ENCODE assay signal across 15 mouse cellular contexts in genomic region chr7:114832257-114832940, GRCm38 (mm10).
DNase-seq lines count a peak whose midpoint lies in the region; ATAC-seq and TF ChIP-seq lines count a peak whose summit lies in the region.
"Had no signal": no experiment of that assay in that cellular context is flagged by ENCODE, and none has a peak within 500 bp of the region (broad histone marks: within the 10 kb centered on the region; RNA-seq: fewer than 3 reads in every experiment).

No protein-coding gene starts in this region.

- H3K9me3 ChIP-seq in hindbrain, embryonic 14.5 days (ENCODE audit: control insufficient read depth, low read length): no peaks in the 10 kb centered on the region
- H3K9me3 ChIP-seq in hindbrain, embryonic 11.5 days (ENCODE audit: control insufficient read depth, low read length): no peaks in the 10 kb centered on the region
- H3K9me3 ChIP-seq in midbrain, postnatal 0 days (ENCODE audit: low read length): no peaks in the 10 kb centered on the region
- H3K9me3 ChIP-seq in midbrain, embryonic 10.5 days (replicated peaks): no peaks in the 10 kb centered on the region
- no peaks in the 10 kb centered on the region for H3K9me3 ChIP-seq in stomach, postnatal 0 days (ENCODE audit: control insufficient read depth, low read length)
- H3K9me3 ChIP-seq: hindbrain, embryonic 15.5 days; liver, embryonic 13.5 days had no signal

- ATAC-seq in hindbrain, embryonic 14.5 days (ENCODE audit: low FRiP score): no peak
- no peak for ATAC-seq in hindbrain, embryonic 11.5 days (ENCODE audit: low FRiP score)
- no peak for ATAC-seq in midbrain, postnatal 0 days (ENCODE audit: low FRiP score)
- ATAC-seq in stomach, postnatal 0 days (ENCODE audit: low FRiP score, low TSS enrichment): no peak
- ATAC-seq: CD4-positive, CD25-positive, alpha-beta regulatory T cell, adult 4 months had no signal

- H3K27me3 ChIP-seq in hindbrain, embryonic 14.5 days (ENCODE audit: control insufficient read depth, insufficient read depth, low read length): no peaks in the 10 kb centered on the region
- no peaks in the 10 kb centered on the region for H3K27me3 ChIP-seq in hindbrain, embryonic 11.5 days (ENCODE audit: control insufficient read depth, insufficient read depth, low read length)
- H3K27me3 ChIP-seq in midbrain, postnatal 0 days (ENCODE audit: insufficient read depth, low read length): no peaks in the 10 kb centered on the region
- H3K27me3 ChIP-seq in midbrain, embryonic 10.5 days (ENCODE audit: low read depth, poor library complexity, severe bottlenecking): no peaks in the 10 kb centered on the region
- no peaks in the 10 kb centered on the region for H3K27me3 ChIP-seq in stomach, postnatal 0 days (ENCODE audit: control insufficient read depth, insufficient read depth, low read length)
- H3K27me3 ChIP-seq: hindbrain, embryonic 15.5 days; liver, embryonic 13.5 days had no signal

- DNase-seq in hindbrain, embryonic 14.5 days (ENCODE audit: low spot score): peak; percentile 42
- no peak for DNase-seq in hindbrain, embryonic 11.5 days (ENCODE audit: low spot score)
- DNase-seq in midbrain, postnatal 0 days (ENCODE audit: low spot score): peak; percentile 46
- DNase-seq in midbrain, embryonic 10.5 days (ENCODE audit: low spot score): no peak
- DNase-seq in layer of hippocampus, adult 2 months (ENCODE audit: low spot score in 2 of 2): peak; percentile 21 to 25
- no peak for DNase-seq in stomach, postnatal 0 days (ENCODE audit: low spot score)
- no peak for DNase-seq in gastrocnemius, postnatal 10 days
- no peak for DNase-seq in urinary bladder, postnatal 10 days (ENCODE audit: low spot score)
- DNase-seq: cerebellum, postnatal 25 days; kidney, postnatal 36 days; liver, embryonic 13.5 days; thymus, adult 18-20 months had no signal

- no peak overlapping the region for H3K4me2 ChIP-seq in hindbrain, embryonic 14.5 days (replicated peaks)
- H3K4me2 ChIP-seq in hindbrain, embryonic 11.5 days (replicated peaks; ENCODE audit: low read depth, low read length): no peak overlapping the region
- H3K4me2 ChIP-seq in midbrain, postnatal 0 days (ENCODE audit: low read depth, low read length, poor library complexity, severe bottlenecking): no peak overlapping the region
- no peak overlapping the region for H3K4me2 ChIP-seq in stomach, postnatal 0 days (replicated peaks; ENCODE audit: low read depth)
- H3K4me2 ChIP-seq: heart, embryonic 11.5 days; hindbrain, embryonic 15.5 days; liver, embryonic 13.5 days had no signal

- peak; percentile 44 for TF ChIP-seq CTCF in midbrain, postnatal 0 days (IDR thresholded peaks at IDR 0.05)
- TF ChIP-seq CTCF in layer of hippocampus, adult 2 months (conservative IDR thresholded peaks at IDR 0.05): peak; percentile 36
- peak; percentile 53 for TF ChIP-seq CTCF in stomach, postnatal 0 days (IDR thresholded peaks at IDR 0.05; ENCODE audit: low read depth)

- H3K36me3 ChIP-seq in hindbrain, embryonic 14.5 days (replicated peaks; ENCODE audit: control insufficient read depth, insufficient read depth): no peaks in the 10 kb centered on the region
- H3K36me3 ChIP-seq in hindbrain, embryonic 11.5 days (ENCODE audit: control insufficient read depth, insufficient read depth, low read length): no peaks in the 10 kb centered on the region
- no peaks in the 10 kb centered on the region for H3K36me3 ChIP-seq in midbrain, postnatal 0 days (ENCODE audit: insufficient read depth, low read length)
- H3K36me3 ChIP-seq in midbrain, embryonic 10.5 days: no peaks in the 10 kb centered on the region
- no peaks in the 10 kb centered on the region for H3K36me3 ChIP-seq in stomach, postnatal 0 days (ENCODE audit: control insufficient read depth, insufficient read depth, low read length)
- H3K36me3 ChIP-seq: hindbrain, embryonic 15.5 days; liver, embryonic 13.5 days had no signal

- no peak overlapping the region for H3K27ac ChIP-seq in hindbrain, embryonic 14.5 days
- H3K27ac ChIP-seq in hindbrain, embryonic 11.5 days (ENCODE audit: low read depth, low read length): no peak overlapping the region
- no peak overlapping the region for H3K27ac ChIP-seq in midbrain, postnatal 0 days (ENCODE audit: low read depth, low read length)
- no peak overlapping the region for H3K27ac ChIP-seq in midbrain, embryonic 10.5 days (replicated peaks)
- no peak overlapping the region for H3K27ac ChIP-seq in layer of hippocampus, adult 2 months
- no peak overlapping the region for H3K27ac ChIP-seq in stomach, postnatal 0 days (replicated peaks)
- H3K27ac ChIP-seq: hindbrain, embryonic 15.5 days; liver, embryonic 13.5 days had no signal

- H3K9ac ChIP-seq in hindbrain, embryonic 14.5 days: no peak overlapping the region
- no peak overlapping the region for H3K9ac ChIP-seq in hindbrain, embryonic 11.5 days (ENCODE audit: low read depth, low read length)
- no peak overlapping the region for H3K9ac ChIP-seq in midbrain, postnatal 0 days (replicated peaks; ENCODE audit: low read length, poor library complexity, severe bottlenecking)
- H3K9ac ChIP-seq in stomach, postnatal 0 days (ENCODE audit: low read length): no peak overlapping the region
- H3K9ac ChIP-seq: hindbrain, embryonic 15.5 days; liver, embryonic 13.5 days had no signal

- no peak overlapping the region for H3K4me3 ChIP-seq in hindbrain, embryonic 14.5 days (replicated peaks; ENCODE audit: low read length)
- H3K4me3 ChIP-seq in hindbrain, embryonic 11.5 days (ENCODE audit: low read depth, low read length): no peak overlapping the region
- no peak overlapping the region for H3K4me3 ChIP-seq in midbrain, postnatal 0 days (ENCODE audit: low read depth, low read length)
- no peak overlapping the region for H3K4me3 ChIP-seq in midbrain, embryonic 10.5 days
- H3K4me3 ChIP-seq in layer of hippocampus, adult 2 months: no peak overlapping the region
- no peak overlapping the region for H3K4me3 ChIP-seq in stomach, postnatal 0 days (ENCODE audit: low read depth, low read length)
- H3K4me3 ChIP-seq: hindbrain, embryonic 15.5 days; liver, embryonic 13.5 days had no signal

- H3K4me1 ChIP-seq in hindbrain, embryonic 14.5 days (replicated peaks; ENCODE audit: control insufficient read depth, insufficient read depth, low read length): 0 out of 2 replicates have a peak, but pooled peaks cover 5% of the 10 kb centered on the region
- no peaks in the 10 kb centered on the region for H3K4me1 ChIP-seq in hindbrain, embryonic 11.5 days (replicated peaks; ENCODE audit: control insufficient read depth, insufficient read depth, low read length)
- H3K4me1 ChIP-seq in midbrain, postnatal 0 days (ENCODE audit: insufficient read depth, low read length): no peaks in the 10 kb centered on the region
- no peaks in the 10 kb centered on the region for H3K4me1 ChIP-seq in midbrain, embryonic 10.5 days
- no peaks in the 10 kb centered on the region for H3K4me1 ChIP-seq in stomach, postnatal 0 days (replicated peaks; ENCODE audit: control insufficient read depth, insufficient read depth)
- H3K4me1 ChIP-seq: hindbrain, embryonic 15.5 days; liver, embryonic 13.5 days had no signal

- TF ChIP-seq EP300 in stomach, postnatal 0 days (optimal IDR thresholded peaks at IDR 0.05): no peak

- WGBS in hindbrain, embryonic 14.5 days: 52% methylated on average over 3 of the region's 3 CpGs
- WGBS in hindbrain, embryonic 11.5 days: 67% methylated on average over 3 of the region's 3 CpGs
- 48% methylated on average over 3 of the region's 3 CpGs for WGBS in midbrain, postnatal 0 days
- 71% methylated on average over 3 of the region's 3 CpGs for WGBS in midbrain, embryonic 10.5 days
- 47% methylated on average over 3 of the region's 3 CpGs for WGBS in stomach, postnatal 0 days

Comparison
In these comparisons a context has a peak if more than half of its experiments do, and no peak if none do; other contexts are left out.
1. DNase-seq: peak in hindbrain, embryonic 14.5 days (single experiment), midbrain, postnatal 0 days (single experiment) and layer of hippocampus, adult 2 months (2 of 2); none in hindbrain, embryonic 11.5 days (single experiment), midbrain, embryonic 10.5 days (single experiment), stomach, postnatal 0 days (single experiment), gastrocnemius, postnatal 10 days (single experiment) and urinary bladder, postnatal 10 days (single experiment).
2. Peak in every context shown above with its lines, with median percentiles within 50 percentile points of each other: CTCF ChIP-seq.